Mouse (Mus musculus): ENCODE measurements around the gene Klhl7.
"Not testable (repeated sequence)": the region's sequence is repeated elsewhere in the genome, so short reads cannot be mapped to it uniquely, and the experiment has no call there.

Gene Klhl7

GRCm38 (mm10) chr5:24095881-24096280, 4.5 kb upstream of the Klhl7 start:
- DNase-seq = no peak

GRCm38 (mm10) chr5:24100810-24101311, 456 bp downstream of the Klhl7 start:
- peak; percentile 42 for DNase-seq

- no peak for DNase-seq
Measured at GRCm38 (mm10) chr5:24101446-24102140, 1.2 kb downstream of the Klhl7 start.

- DNase-seq = not testable (repeated sequence)
Measured at GRCm38 (mm10) chr5:24103235-24103634, 2.8 kb downstream of the Klhl7 start.

- no peak for DNase-seq
Measured at GRCm38 (mm10) chr5:24103841-24104240, 3.4 kb downstream of the Klhl7 start.

- DNase-seq = no peak
Measured at GRCm38 (mm10) chr5:24107071-24107739, 6.8 kb downstream of the Klhl7 start.

GRCm38 (mm10) chr5:24107740-24108098, 7.3 kb downstream of the Klhl7 start:
- no peak for DNase-seq

GRCm38 (mm10) chr5:24110068-24110467, 9.7 kb downstream of the Klhl7 start:
- DNase-seq = peak; percentile 8

GRCm38 (mm10) chr5:24112116-24112903, 11.9 kb downstream of the Klhl7 start:
- no peak for DNase-seq

GRCm38 (mm10) chr5:24122221-24122620, 21.8 kb downstream of the Klhl7 start:
- DNase-seq = no peak

- DNase-seq = no peak
Measured at GRCm38 (mm10) chr5:24124175-24124574, 23.8 kb downstream of the Klhl7 start.

- no peak for DNase-seq
Measured at GRCm38 (mm10) chr5:24124579-24125276, 24.3 kb downstream of the Klhl7 start.

- no peak for DNase-seq
Measured at GRCm38 (mm10) chr5:24125910-24126636, 25.7 kb downstream of the Klhl7 start.

GRCm38 (mm10) chr5:24126967-24127366, 26.6 kb downstream of the Klhl7 start:
- DNase-seq = no peak

GRCm38 (mm10) chr5:24146964-24147363, 46.6 kb downstream of the Klhl7 start:
- no peak for DNase-seq

GRCm38 (mm10) chr5:24152199-24152598, 51.8 kb downstream of the Klhl7 start:
- no peak for DNase-seq

- DNase-seq = no peak
Measured at GRCm38 (mm10) chr5:24156774-24157173, 56.4 kb downstream of the Klhl7 start.

GRCm38 (mm10) chr5:24164789-24165445, 64.5 kb downstream of the Klhl7 start, which contains the start of gene Nupl2:
TSS of gene Nupl2 (plus strand) at chr5:24164963.
- peak; percentile 91 for DNase-seq

GRCm38 (mm10) chr5:24167263-24167662, 66.9 kb downstream of the Klhl7 start:
- DNase-seq = no peak

- DNase-seq = no peak
Measured at GRCm38 (mm10) chr5:24169881-24170280, 69.5 kb downstream of the Klhl7 start.

- no peak for DNase-seq
Measured at GRCm38 (mm10) chr5:24172092-24172491, 71.7 kb downstream of the Klhl7 start.

Data from thymus, postnatal 25 days (tissue).